Mouse (Mus musculus): ENCODE results near the gene Fcnb. TPM values are rescaled to one million over a fixed set of nuclear protein-coding genes. Genes with fewer than 3 reads are reported as not detected.

The Fcnb gene
- polyA plus RNA-seq (2012) = not detected in 2 replicates

DNA sequence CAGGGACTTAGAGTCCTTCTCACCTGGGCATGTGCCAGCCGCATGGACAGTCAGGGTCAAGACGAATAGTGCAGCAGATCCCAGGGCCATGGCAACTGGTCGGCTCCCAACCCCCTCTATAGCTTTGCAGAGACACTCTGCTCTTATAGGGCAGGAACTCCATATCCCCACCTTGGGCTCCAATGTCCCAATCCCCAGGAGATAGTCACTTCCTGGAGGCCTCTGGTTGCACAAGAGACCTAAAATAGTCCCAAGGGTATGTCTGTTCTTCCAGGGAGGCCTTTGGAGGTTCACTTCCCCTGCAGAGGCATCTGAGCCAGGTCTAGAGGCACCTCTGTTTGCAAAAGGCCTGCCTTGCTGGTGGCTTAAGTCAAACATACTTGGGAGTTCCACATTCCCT lies at the start of gene Fcnb:
Fcnb (minus strand) TSS at position 118 of the 400 bp plus-strand sequence.
- peaks cover 62% of the 10 kb centered on the region for H3K4me1 ChIP-seq (ENCODE audit: control insufficient read depth)
- H3K36me3 ChIP-seq (ENCODE audit: control insufficient read depth) = peaks cover 6% of the 10 kb centered on the region
- no peak within 1 kb of the TSS for H3K4me3 ChIP-seq (replicated peaks)
- TF ChIP-seq TAL1 (IDR thresholded peaks at IDR 0.05; ENCODE audit: low read length) = no peak
- no peaks in the 10 kb centered on the region for H3K27me3 ChIP-seq (ENCODE audit: control insufficient read depth)
- peaks cover 7% of the 10 kb centered on the region for H3K9me3 ChIP-seq (ENCODE audit: control insufficient read depth, low read length)

DNA sequence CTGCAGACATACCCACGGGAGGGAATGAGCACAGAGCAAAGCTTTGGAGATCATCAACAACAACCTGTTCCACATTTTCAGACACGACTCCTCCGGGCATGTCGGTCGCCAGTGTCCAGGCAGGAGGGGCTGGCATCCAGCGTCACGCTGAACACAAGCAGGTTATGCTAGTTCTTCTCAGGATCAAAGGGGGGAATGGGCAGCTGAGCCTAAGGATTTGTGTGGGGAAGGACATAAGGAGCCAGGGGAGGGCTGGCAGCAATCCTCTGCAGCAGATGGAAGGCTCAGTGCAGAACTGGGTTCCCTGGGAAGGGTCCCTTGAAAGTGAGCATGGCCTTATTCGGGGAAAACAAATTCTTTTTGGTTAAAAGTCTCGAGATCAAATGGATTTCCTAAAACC lies 49.1 kb upstream of the Fcnb start:
- Histone ChIP-seq H3K4me3 (replicated peaks) (no peak overlapping the region), H3K27me3 (ENCODE audit: control insufficient read depth) (peaks cover 51% of the 10 kb centered on the region), H3K36me3 (ENCODE audit: control insufficient read depth) (no peaks in the 10 kb centered on the region), H3K9me3 (ENCODE audit: control insufficient read depth, low read length) (no peaks in the 10 kb centered on the region), H3K4me1 (ENCODE audit: control insufficient read depth) (peaks cover 6% of the 10 kb centered on the region)
- TF ChIP-seq GATA1 (IDR thresholded peaks at IDR 0.05; ENCODE audit: low read length) (no peak), TAL1 (IDR thresholded peaks at IDR 0.05; ENCODE audit: low read length) (no peak)

- Histone ChIP-seq H3K4me3 (replicated peaks) (no peak overlapping the region), H3K27me3 (ENCODE audit: control insufficient read depth) (peaks cover 41% of the 10 kb centered on the region), H3K4me1 (ENCODE audit: control insufficient read depth) (peaks cover 2% of the 10 kb centered on the region), H3K36me3 (ENCODE audit: control insufficient read depth) (no peaks in the 10 kb centered on the region), H3K9me3 (ENCODE audit: control insufficient read depth, low read length) (no peaks in the 10 kb centered on the region)
- TF ChIP-seq TAL1 (IDR thresholded peaks at IDR 0.05; ENCODE audit: low read length) (no peak), GATA1 (IDR thresholded peaks at IDR 0.05; ENCODE audit: low read length) (no peak)
Measured at GRCm38 (mm10) chr2:28132117-28132516, 47.4 kb upstream of the Fcnb start.

DNA sequence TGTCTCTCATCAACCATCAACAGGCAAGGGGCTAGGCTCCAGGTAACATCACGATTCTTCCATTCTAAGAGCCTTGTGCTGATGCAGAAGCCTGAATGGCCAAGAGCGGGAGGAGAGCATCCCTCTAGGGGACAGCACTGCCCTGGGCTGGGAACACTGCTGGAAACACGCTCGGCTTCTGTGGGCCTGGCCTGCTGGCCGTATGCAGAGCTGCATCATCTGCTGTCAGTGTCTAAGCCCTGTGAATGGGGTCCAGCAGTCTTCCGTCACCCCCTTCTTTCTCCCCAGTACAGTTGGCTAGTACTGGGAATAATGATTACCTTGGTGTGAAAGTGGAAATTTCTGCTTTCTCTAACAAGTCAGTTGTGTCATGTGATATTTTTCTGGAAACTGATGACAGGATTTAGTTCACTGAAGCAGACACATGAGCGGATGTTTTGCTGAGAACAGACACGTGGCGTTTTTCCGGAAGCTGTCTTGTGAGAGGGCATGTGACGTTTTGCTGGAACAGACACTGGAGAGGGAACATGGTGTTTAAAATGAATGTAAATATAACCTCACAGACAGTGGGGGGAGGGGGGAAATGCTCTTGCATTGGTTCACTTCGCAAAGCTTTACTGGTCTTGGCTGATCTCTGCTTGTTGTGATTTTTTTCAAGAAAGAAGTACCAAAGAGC lies 42.2 kb upstream of the Fcnb start:
- H3K36me3 ChIP-seq (ENCODE audit: control insufficient read depth) = no peaks in the 10 kb centered on the region
- TF ChIP-seq TAL1 (IDR thresholded peaks at IDR 0.05; ENCODE audit: low read length) (no peak), GATA1 (IDR thresholded peaks at IDR 0.05; ENCODE audit: low read length) (no peak)
- H3K4me3 ChIP-seq (replicated peaks) = no peak overlapping the region
- H3K9me3 ChIP-seq (ENCODE audit: control insufficient read depth, low read length) = peaks cover 14% of the 10 kb centered on the region
- H3K27me3 ChIP-seq (ENCODE audit: control insufficient read depth) = peaks cover 44% of the 10 kb centered on the region
- peaks cover 4% of the 10 kb centered on the region; the same call in 1 of the 2 replicates for H3K4me1 ChIP-seq (ENCODE audit: control insufficient read depth)

GRCm38 (mm10) chr2:28123910-28124309 lies 39.2 kb upstream of the Fcnb start:
- TF ChIP-seq TAL1 (IDR thresholded peaks at IDR 0.05; ENCODE audit: low read length) (no peak), GATA1 (IDR thresholded peaks at IDR 0.05; ENCODE audit: low read length) (no peak)
- H3K27me3 ChIP-seq (ENCODE audit: control insufficient read depth) = peaks cover 46% of the 10 kb centered on the region
- H3K9me3 ChIP-seq (ENCODE audit: control insufficient read depth, low read length) = peaks cover 23% of the 10 kb centered on the region
- H3K4me3 ChIP-seq (replicated peaks) = no peak overlapping the region
- H3K4me1 ChIP-seq (ENCODE audit: control insufficient read depth) = peaks cover 9% of the 10 kb centered on the region
- no peaks in the 10 kb centered on the region for H3K36me3 ChIP-seq (ENCODE audit: control insufficient read depth)

DNA sequence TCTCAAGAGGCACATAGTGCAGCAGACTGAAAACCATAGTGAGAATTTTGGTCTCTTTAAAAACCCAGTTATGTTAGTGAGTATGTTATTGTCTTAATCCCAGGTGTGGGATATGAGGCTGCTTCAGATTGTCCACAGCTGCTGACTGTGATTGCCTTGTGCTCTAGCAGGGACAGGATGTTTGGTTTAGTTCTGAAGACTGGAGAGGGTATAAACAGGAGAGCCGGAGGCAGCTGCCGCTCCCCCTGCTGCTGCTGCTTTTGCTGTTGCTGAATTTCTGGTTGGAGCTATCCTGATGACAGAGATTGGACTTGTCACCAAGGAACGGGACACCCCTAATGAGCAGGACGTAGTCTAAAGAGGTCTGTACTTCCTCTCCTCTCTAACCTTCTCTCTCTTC lies 36.6 kb upstream of the Fcnb start:
- H3K27me3 ChIP-seq (ENCODE audit: control insufficient read depth) = peaks cover 50% of the 10 kb centered on the region

DNA sequence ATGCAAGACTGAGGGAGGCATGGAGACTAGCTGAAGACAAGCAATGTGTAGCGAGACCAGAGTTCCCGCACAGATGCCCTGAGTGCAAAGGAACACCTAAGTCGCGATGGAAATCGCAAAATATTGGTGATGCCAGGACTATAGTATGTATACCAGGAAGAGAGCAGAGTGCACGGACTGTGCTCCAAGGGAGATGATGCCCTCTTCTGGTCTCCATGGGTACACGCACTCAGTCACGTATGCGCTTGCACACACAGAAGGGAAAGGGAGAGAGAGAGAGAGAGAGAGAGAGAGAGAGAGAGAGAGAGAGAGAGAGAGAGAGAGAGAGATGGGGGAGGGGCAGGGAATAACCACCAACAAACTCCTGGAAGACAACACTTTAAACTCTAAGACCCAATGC lies 35.7 kb upstream of the Fcnb start:
- Histone ChIP-seq H3K27me3 (ENCODE audit: control insufficient read depth) (peaks cover 56% of the 10 kb centered on the region), H3K4me1 (ENCODE audit: control insufficient read depth) (peaks cover 7% of the 10 kb centered on the region), H3K4me3 (replicated peaks) (no peak overlapping the region), H3K36me3 (ENCODE audit: control insufficient read depth) (no peaks in the 10 kb centered on the region), H3K9me3 (ENCODE audit: control insufficient read depth, low read length) (peaks cover 23% of the 10 kb centered on the region)
- TF ChIP-seq GATA1 (IDR thresholded peaks at IDR 0.05; ENCODE audit: low read length) = no peak
- no peak for TF ChIP-seq TAL1 (IDR thresholded peaks at IDR 0.05; ENCODE audit: low read length)

More for the DNA sequence above, 36.6 kb upstream of the Fcnb start:
- H3K4me3 ChIP-seq (replicated peaks) = no peak overlapping the region
- no peak for TF ChIP-seq GATA1 (IDR thresholded peaks at IDR 0.05; ENCODE audit: low read length)
- TF ChIP-seq TAL1 (IDR thresholded peaks at IDR 0.05; ENCODE audit: low read length) = no peak
- H3K9me3 ChIP-seq (ENCODE audit: control insufficient read depth, low read length) = peaks cover 23% of the 10 kb centered on the region
- no peaks in the 10 kb centered on the region for H3K36me3 ChIP-seq (ENCODE audit: control insufficient read depth)
- H3K4me1 ChIP-seq (ENCODE audit: control insufficient read depth) = peaks cover 9% of the 10 kb centered on the region

- TF ChIP-seq GATA1 (IDR thresholded peaks at IDR 0.05; ENCODE audit: low read length) (no peak), TAL1 (IDR thresholded peaks at IDR 0.05; ENCODE audit: low read length) (no peak)
- Histone ChIP-seq H3K27me3 (ENCODE audit: control insufficient read depth) (peaks cover 48% of the 10 kb centered on the region), H3K36me3 (ENCODE audit: control insufficient read depth) (no peaks in the 10 kb centered on the region), H3K4me1 (ENCODE audit: control insufficient read depth) (peaks cover 11% of the 10 kb centered on the region), H3K9me3 (ENCODE audit: control insufficient read depth, low read length) (peaks cover 23% of the 10 kb centered on the region), H3K4me3 (replicated peaks) (no peak overlapping the region)
Measured at GRCm38 (mm10) chr2:28118518-28119116, 33.9 kb upstream of the Fcnb start.

- H3K4me1 ChIP-seq (ENCODE audit: control insufficient read depth) = peaks cover 11% of the 10 kb centered on the region
- TF ChIP-seq TAL1 (IDR thresholded peaks at IDR 0.05; ENCODE audit: low read length) (no peak), GATA1 (IDR thresholded peaks at IDR 0.05; ENCODE audit: low read length) (no peak)
- no peak overlapping the region for H3K4me3 ChIP-seq (replicated peaks)
- H3K36me3 ChIP-seq (ENCODE audit: control insufficient read depth) = no peaks in the 10 kb centered on the region
- H3K9me3 ChIP-seq (ENCODE audit: control insufficient read depth, low read length) = peaks cover 17% of the 10 kb centered on the region
- peaks cover 43% of the 10 kb centered on the region for H3K27me3 ChIP-seq (ENCODE audit: control insufficient read depth)
Measured at GRCm38 (mm10) chr2:28117490-28118308, 33.0 kb upstream of the Fcnb start.

All from erythroblast, embryonic 14.5 days (primary cell).